Mouse (Mus musculus): ENCODE measurements at regions not wholly inside any gene's neighbourhood (a gene's known extent, or its start where the extent isn't known, plus 50 kb on each side); places are given as distances from the start of the nearest gene placed in this dataset.
A peak's percentile ranks its signal among the peaks of the same experiment; 100 is the strongest.

DNA sequence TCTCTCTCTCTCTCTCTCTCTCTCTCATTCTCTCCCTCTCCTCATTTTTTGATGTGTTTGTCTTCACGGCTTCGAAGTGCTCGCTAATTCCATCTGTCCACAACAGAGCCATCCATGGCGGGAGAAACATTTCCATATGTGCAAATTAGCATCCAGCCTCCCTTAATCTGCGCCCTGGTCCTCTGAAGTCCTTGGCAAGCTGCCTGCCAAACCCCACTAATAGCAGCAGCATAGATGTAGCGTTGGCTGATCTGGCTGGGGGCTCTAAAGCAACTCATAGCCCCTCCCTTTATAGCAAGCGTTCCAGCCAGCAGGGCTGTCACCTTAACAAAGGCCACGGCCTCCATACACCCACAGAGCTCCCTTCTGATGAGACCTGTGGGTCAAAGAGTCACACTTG lies 272.3 kb upstream of the 3110018I06Rik start:
- 61% methylated on average over 8 of the region's 8 CpGs for WGBS
- H3K27ac ChIP-seq (replicated peaks): no peak overlapping the region
- H3K4me3 ChIP-seq: no peak overlapping the region

DNA sequence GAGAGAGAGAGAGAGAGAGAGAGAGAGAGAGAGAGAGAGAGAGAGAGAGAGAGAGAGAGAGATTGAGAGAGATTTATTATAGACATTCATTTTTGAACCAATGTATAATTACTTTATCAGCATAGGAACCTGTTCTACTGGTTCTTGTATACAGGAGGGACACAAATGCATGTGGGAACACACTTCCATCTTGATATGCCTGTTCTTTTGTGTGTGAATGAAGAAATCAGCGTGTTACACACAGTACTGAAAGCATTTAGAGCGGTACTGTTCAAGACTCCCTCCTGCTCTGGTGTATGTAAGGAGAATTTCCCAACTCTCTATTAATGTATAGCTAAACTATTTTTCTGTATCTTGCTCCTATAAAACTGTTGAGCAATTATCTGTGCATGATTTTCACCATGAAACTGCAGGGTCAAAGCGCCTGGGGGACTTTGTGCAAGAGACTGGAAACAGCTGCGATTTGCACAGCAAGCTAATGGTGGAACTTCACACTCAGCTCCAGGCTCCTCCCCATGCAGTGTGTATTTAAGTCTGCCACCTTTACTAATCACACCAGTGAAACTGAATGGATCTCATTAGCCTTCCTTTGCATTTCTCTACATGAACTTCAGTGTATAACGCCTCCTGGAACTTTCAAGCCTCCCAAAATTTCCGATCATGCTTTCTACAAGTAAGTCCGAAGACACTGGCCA lies 267.0 kb upstream of the 3110018I06Rik start:
- WGBS: 85% methylated on average over 7 of the region's 7 CpGs
- no peak for DNase-seq (ENCODE audit: low spot score)

More for the DNA sequence above, 272.3 kb upstream of the 3110018I06Rik start:
- peaks cover under 1% of the 10 kb centered on the region; the same call in 1 of the 2 replicates for H3K27me3 ChIP-seq (replicated peaks; ENCODE audit: low read depth, poor library complexity, severe bottlenecking)
- H3K9me3 ChIP-seq: no peaks in the 10 kb centered on the region
- no peaks in the 10 kb centered on the region for H3K36me3 ChIP-seq (replicated peaks)
- no peak for DNase-seq (ENCODE audit: low spot score)
- peaks cover 4% of the 10 kb centered on the region; the same call in 1 of the 2 replicates for H3K4me1 ChIP-seq

DNA sequence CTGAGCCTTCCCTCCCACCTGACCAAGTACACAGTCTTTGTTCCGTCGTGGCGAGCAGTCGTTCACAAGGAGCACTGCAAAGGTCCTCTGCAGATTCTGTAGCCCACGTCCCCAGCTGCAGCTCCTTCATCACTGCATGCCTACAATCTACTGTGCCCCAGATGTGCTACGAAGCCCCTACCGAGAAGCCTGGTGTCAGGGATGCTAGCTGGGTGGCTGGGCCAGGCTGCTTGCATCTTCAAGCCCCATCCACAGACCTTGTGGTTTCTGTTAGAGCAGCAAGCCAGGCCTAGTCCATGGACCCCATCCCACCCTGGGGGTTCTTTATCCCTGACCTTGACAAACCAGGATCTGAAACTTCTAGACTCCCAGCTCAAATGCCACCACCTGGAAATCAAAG lies 266.3 kb upstream of the 3110018I06Rik start:
- H3K4me1 ChIP-seq: no peaks in the 10 kb centered on the region
- peaks cover 3% of the 10 kb centered on the region; the same call in 1 of the 2 replicates for H3K9me3 ChIP-seq
- H3K27me3 ChIP-seq (replicated peaks; ENCODE audit: low read depth, poor library complexity, severe bottlenecking): no peaks in the 10 kb centered on the region
- 85% methylated on average over 7 of the region's 7 CpGs for WGBS
- no peak overlapping the region for H3K4me3 ChIP-seq
- no peak overlapping the region for H3K27ac ChIP-seq (replicated peaks)
- H3K36me3 ChIP-seq (replicated peaks): no peaks in the 10 kb centered on the region
- DNase-seq (ENCODE audit: low spot score): no peak

More for the DNA sequence above, 267.0 kb upstream of the 3110018I06Rik start:
- H3K9me3 ChIP-seq: no peaks in the 10 kb centered on the region
- no peaks in the 10 kb centered on the region for H3K27me3 ChIP-seq (replicated peaks; ENCODE audit: low read depth, poor library complexity, severe bottlenecking)
- H3K4me3 ChIP-seq: no peak overlapping the region
- H3K4me1 ChIP-seq: no peaks in the 10 kb centered on the region
- H3K27ac ChIP-seq (replicated peaks): no peak overlapping the region
- no peaks in the 10 kb centered on the region for H3K36me3 ChIP-seq (replicated peaks)

DNA sequence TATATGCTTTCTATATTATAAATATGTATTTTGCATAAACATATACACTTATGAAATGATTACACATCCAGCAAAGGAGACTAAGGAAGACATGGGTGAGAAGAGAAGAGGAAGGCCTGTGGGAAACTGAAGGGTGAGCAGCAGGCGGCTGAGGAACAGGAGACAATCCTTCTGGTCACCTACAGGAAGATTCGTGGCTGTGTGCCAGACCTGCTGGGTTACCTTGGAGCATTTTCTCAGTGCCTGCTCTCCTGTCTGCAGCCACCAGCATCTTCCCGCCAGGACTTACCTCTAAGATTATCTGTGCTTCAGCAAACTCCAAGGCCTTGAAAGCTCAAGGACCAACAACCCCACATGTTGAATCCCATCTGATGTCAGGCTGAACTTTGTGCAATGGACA lies 258.3 kb upstream of the 3110018I06Rik start:
- 82% methylated on average over 3 of the region's 3 CpGs for WGBS
- Histone ChIP-seq H3K27ac (replicated peaks) (no peak overlapping the region), H3K27me3 (replicated peaks; ENCODE audit: low read depth, poor library complexity, severe bottlenecking) (no peaks in the 10 kb centered on the region), H3K4me1 (peaks cover 4% of the 10 kb centered on the region), H3K4me3 (no peak overlapping the region), H3K9me3 (peaks cover 4% of the 10 kb centered on the region; the same call in 1 of the 2 replicates), H3K36me3 (replicated peaks) (no peaks in the 10 kb centered on the region)
- no peak for DNase-seq (ENCODE audit: low spot score)

DNA sequence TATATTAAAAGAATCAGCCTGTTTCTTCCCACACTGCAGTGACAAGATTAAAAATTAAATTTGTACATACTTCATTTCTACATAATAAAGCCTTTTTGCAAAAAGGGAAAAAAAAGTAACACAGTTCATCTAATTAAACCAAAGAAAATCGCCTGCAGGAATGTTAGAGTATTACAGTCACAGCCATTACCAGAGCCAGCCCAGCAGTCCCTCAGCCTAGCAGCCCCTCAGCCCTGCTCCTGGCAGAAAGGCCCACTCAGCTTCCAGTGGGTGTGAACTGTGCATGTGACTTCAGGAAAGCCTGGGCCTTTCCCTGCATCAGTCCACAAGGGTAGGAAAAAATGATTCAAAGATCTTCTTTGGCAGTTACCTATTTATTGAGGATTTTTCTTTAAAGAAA lies 256.8 kb upstream of the 3110018I06Rik start:
- Histone ChIP-seq H3K27ac (replicated peaks) (no peak overlapping the region), H3K27me3 (replicated peaks; ENCODE audit: low read depth, poor library complexity, severe bottlenecking) (no peaks in the 10 kb centered on the region), H3K4me3 (no peak overlapping the region), H3K9me3 (peaks cover 4% of the 10 kb centered on the region; the same call in 1 of the 2 replicates), H3K4me1 (peaks cover 4% of the 10 kb centered on the region), H3K36me3 (replicated peaks) (no peaks in the 10 kb centered on the region)
- whole genome bisulfite sequencing: 17% methylated on average over 1 of the region's 1 CpGs
- DNase-seq (ENCODE audit: low spot score): peak; percentile 20

DNA sequence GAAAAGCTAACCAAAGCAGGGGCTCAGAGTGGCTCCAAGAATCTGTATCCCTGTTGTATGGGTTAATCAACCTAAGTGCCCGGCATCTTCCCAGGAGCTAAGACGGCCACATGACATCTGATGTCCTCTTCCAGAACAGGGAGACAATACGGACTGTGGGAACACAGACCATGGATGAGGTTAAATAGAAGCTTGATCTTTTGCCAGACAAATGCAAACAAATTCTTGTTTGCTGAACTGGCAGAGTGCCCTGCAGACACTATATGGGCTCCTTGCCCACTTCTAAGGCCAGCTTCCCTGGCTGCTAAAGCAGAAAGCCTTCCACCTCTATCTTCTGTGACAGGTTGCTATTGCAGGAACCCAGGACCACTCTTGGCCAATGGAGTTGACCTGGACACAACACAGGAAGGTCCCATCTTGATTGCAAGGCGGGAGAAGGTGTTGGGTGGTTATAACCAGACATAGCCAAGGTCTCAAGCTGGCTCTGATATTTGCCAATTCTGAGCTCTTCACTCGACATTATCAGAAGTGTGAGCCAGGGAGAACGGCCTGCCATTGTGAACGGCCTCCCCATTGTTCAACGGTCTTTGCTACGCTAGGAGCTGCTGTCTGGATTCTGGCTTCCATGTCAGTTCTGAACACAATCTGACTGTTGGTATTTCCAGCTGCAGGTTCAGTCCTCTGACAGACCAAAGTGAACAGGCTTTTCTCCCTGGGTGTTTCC lies 237.5 kb upstream of the 3110018I06Rik start:
- Histone ChIP-seq H3K4me3 (no peak overlapping the region), H3K4me1 (peaks cover 19% of the 10 kb centered on the region), H3K27me3 (replicated peaks; ENCODE audit: low read depth, poor library complexity, severe bottlenecking) (no peaks in the 10 kb centered on the region), H3K36me3 (replicated peaks) (no peaks in the 10 kb centered on the region), H3K27ac (replicated peaks) (peak overlapping the region; percentile 8; the same call in 1 of the 2 replicates), H3K9me3 (no peaks in the 10 kb centered on the region)
- no peak for DNase-seq (ENCODE audit: low spot score)
- 90% methylated on average over 9 of the region's 9 CpGs for WGBS

DNA sequence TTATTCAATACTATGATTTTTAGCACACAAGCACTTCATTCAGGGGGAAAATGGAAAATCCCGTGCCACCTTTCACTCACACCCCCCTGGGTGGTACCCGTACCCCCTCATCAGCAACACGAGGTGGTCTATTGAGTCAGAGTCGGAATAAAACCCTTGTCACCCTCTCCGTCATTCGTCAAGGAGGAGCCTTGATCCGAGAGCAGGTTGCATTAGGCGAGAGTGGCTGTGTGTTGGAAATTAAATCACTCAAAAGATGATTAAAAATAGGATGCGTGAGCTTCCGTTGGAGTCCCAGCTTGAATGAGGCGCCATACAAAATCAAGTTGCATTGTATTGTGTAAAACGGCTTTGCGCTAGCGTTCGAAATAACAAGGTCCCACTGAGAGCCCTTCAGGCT lies 236.5 kb upstream of the 3110018I06Rik start:
- 85% methylated on average over 15 of the region's 15 CpGs for WGBS
- no peak for DNase-seq (ENCODE audit: low spot score)
- Histone ChIP-seq H3K9me3 (no peaks in the 10 kb centered on the region), H3K27ac (replicated peaks) (no peak overlapping the region), H3K27me3 (replicated peaks; ENCODE audit: low read depth, poor library complexity, severe bottlenecking) (no peaks in the 10 kb centered on the region), H3K4me1 (peaks cover 19% of the 10 kb centered on the region), H3K4me3 (no peak overlapping the region), H3K36me3 (replicated peaks) (no peaks in the 10 kb centered on the region)

DNA sequence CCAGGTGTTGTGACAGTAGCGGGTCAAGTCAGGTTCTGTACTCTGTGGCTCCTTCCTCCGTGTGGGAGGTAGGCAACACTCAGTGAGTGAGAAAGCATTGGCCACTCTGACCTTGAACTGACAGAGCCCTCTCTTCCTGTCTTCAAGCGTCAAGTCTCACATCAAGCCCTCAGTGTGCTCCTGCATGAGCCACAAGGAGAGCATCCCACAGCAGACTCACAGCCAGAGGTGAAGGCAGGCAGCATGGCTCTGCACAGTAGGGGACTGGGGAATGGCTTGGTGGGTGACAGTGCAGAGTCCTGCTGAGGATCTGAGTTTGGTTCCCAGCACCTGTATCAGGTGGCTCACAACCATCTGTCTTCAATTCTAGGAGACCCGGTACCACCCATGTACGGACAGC lies 226.4 kb upstream of the 3110018I06Rik start:
- no peak for DNase-seq (ENCODE audit: low spot score)
- H3K9me3 ChIP-seq: no peaks in the 10 kb centered on the region
- 93% methylated on average over 5 of the region's 5 CpGs for WGBS

DNA sequence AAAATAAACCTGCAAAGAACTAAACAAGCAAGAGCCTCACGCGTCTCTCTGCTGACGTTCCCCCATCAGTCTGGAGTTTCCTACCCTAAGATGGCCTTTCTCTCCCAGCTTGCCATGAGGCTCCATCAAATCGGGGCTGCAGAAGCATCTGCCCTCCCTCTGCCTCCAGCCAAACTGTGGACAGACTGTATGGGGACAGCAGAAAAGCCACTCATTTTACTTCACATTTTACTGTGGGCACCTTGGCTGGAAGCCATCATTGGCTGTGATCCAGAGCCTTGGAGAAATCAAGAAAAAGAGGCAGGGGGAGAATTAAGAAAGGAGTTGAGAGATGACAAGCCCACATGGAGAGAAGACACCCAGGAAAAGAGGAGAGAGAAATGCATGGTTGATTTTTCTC lies 225.9 kb upstream of the 3110018I06Rik start:
- H3K36me3 ChIP-seq (replicated peaks): no peaks in the 10 kb centered on the region
- H3K4me1 ChIP-seq: 0 out of 2 replicates have a peak, but pooled peaks cover 4% of the 10 kb centered on the region
- no peaks in the 10 kb centered on the region for H3K9me3 ChIP-seq
- no peak overlapping the region for H3K27ac ChIP-seq (replicated peaks)
- H3K4me3 ChIP-seq: no peak overlapping the region
- no peaks in the 10 kb centered on the region for H3K27me3 ChIP-seq (replicated peaks; ENCODE audit: low read depth, poor library complexity, severe bottlenecking)
- no peak for DNase-seq (ENCODE audit: low spot score)
- 96% methylated on average over 4 of the region's 4 CpGs for WGBS

More for the DNA sequence above, 226.4 kb upstream of the 3110018I06Rik start:
- H3K36me3 ChIP-seq (replicated peaks): no peaks in the 10 kb centered on the region
- no peak overlapping the region for H3K4me3 ChIP-seq
- no peak overlapping the region; the same call in 1 of the 2 replicates for H3K27ac ChIP-seq (replicated peaks)
- 0 out of 2 replicates have a peak, but pooled peaks cover 4% of the 10 kb centered on the region for H3K4me1 ChIP-seq
- H3K27me3 ChIP-seq (replicated peaks; ENCODE audit: low read depth, poor library complexity, severe bottlenecking): no peaks in the 10 kb centered on the region

DNA sequence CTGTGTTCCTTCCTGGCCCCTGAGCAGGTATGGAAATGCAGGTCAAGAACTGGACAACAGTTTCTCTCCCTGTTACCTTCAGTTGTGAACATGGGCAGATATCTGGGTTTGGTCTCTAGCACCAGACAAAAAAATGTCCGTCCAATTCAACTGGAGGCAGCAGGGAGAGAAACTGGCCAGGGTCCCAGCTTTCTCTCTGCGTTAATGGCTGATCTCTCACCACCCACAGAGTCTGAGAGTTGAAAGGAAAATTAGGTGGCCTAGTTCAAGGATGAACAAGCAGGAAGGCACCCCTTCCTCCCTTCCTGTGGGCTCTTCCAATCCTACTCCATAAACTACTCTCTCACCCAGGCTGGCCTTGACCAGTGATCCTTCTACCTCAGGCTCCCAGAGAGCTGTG lies 221.7 kb upstream of the 3110018I06Rik start:
- WGBS: 80% methylated on average over 2 of the region's 2 CpGs
- no peak overlapping the region for H3K27ac ChIP-seq (replicated peaks)
- H3K4me3 ChIP-seq: no peak overlapping the region
- 0 out of 2 replicates have a peak, but pooled peaks cover 4% of the 10 kb centered on the region for H3K4me1 ChIP-seq
- H3K27me3 ChIP-seq (replicated peaks; ENCODE audit: low read depth, poor library complexity, severe bottlenecking): no peaks in the 10 kb centered on the region
- DNase-seq (ENCODE audit: low spot score): no peak
- H3K9me3 ChIP-seq: no peaks in the 10 kb centered on the region
- H3K36me3 ChIP-seq (replicated peaks): no peaks in the 10 kb centered on the region

DNA sequence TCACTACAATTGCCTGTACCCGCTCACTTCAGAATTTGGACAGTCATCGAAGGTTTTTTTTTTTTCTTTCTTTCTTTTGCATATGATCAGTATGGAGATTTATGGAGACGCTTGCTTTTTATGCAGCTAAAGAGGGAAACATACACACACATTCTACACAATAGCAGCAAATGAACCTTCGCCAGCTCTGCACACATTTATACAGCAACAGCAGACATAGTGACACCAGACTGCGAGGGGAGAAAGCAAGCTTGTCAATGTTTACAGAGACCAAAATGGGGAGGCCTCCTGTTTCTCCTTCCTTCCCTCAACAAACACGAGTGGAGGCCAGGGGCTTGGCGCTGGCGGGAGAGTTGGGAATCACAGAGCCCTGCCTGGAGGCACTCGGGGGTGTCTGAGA lies 202.8 kb upstream of the 3110018I06Rik start:
- no peak overlapping the region for H3K4me3 ChIP-seq
- no peak for DNase-seq (ENCODE audit: low spot score)
- H3K9me3 ChIP-seq: peaks cover 3% of the 10 kb centered on the region; the same call in 1 of the 2 replicates
- H3K4me1 ChIP-seq: peaks cover 20% of the 10 kb centered on the region
- no peaks in the 10 kb centered on the region for H3K27me3 ChIP-seq (replicated peaks; ENCODE audit: low read depth, poor library complexity, severe bottlenecking)
- WGBS: 85% methylated on average over 9 of the region's 9 CpGs
- H3K27ac ChIP-seq (replicated peaks): no peak overlapping the region
- no peaks in the 10 kb centered on the region for H3K36me3 ChIP-seq (replicated peaks)

DNA sequence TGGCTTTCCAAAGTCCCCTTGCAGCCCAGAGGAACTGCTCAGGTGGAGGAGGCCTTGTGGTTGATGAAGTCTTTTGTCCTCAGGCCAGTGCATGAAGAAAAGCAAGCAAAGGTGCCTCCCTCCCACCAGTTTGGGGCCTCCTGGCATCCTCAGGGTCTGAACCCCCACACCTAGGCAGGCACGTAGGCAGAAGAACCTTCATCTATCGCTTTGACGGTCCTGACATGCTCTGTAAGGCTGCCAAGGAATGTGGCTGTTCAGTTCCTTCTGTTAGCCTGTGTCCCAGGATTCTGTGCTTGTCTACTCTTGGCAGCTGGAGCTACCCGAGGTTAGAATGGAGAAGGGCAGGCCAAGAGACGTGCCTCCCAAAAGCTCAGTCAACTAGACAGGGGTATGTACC lies 197.1 kb upstream of the 3110018I06Rik start:
- peak overlapping the region; percentile 32; the same call in 1 of the 2 replicates for H3K27ac ChIP-seq (replicated peaks)
- H3K4me1 ChIP-seq: peaks cover 11% of the 10 kb centered on the region
- H3K4me3 ChIP-seq: no peak overlapping the region
- no peaks in the 10 kb centered on the region for H3K9me3 ChIP-seq
- H3K27me3 ChIP-seq (replicated peaks; ENCODE audit: low read depth, poor library complexity, severe bottlenecking): no peaks in the 10 kb centered on the region
- no peak for DNase-seq (ENCODE audit: low spot score)
- H3K36me3 ChIP-seq (replicated peaks): no peaks in the 10 kb centered on the region
- WGBS: 79% methylated on average over 5 of the region's 5 CpGs

Measured in embryonic facial prominence, embryonic 10.5 days (tissue).